Mouse (Mus musculus): ENCODE data around the gene Adat3.

DNA sequence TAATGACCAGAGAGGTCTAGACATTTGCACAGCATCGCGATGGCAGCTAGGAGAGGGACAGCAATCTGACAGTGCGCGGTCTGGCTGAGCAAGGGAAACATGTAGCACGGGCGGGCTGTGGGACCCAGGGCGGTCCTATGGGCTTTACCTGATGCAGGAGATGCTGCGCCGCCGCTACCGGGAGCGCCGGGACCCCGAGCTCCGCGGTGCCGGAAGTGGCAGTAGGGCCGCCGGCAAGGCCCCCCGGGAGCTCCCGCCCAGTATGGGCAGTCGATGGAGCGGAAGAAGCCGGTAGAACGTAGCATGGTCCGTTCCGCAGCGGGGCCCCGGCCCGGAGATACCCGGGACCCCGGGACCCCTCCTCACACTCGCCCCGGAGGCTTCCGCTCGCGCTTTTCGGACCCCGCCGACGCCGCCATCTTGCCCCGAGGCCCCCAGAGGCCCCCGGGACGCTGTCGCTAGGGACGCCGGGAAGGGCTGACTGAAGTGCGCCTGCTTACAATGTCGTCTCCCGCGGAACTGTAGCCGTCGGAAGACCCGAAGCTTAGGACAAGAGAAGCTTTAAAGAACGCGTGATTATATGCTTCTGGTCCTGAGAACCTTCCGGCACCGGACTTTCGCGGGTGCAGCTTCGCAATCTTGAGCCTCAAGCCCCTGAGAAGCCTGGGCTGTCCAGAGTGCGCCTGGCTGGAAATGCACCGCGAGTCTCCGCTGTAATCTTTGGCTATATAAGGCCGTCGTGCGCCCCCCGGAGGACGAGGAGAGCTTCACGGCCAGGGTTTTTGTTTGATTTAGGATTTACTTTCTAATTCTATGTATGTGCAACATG lies 41.4 kb upstream of the Adat3 start, which contains the start of gene Rexo1:
- no peak for TF ChIP-seq ZC3H11A (IDR thresholded peaks at IDR 0.05; ENCODE audit: borderline replicate concordance, low read depth, low read length)
- no peak for TF ChIP-seq MAFK (IDR thresholded peaks at IDR 0.05; ENCODE audit: insufficient read depth, low read depth, low read length)
- TF ChIP-seq CHD2 (IDR thresholded peaks at IDR 0.05; ENCODE audit: low read depth, low read length): no peak

All from ES-E14 (cell line).